Mouse (Mus musculus) mesoderm, embryonic 11.5 days (tissue): ENCODE data around the gene Sft2d1.

Experiments used
- DNase-seq: peaks from one replicate; pipeline ENCODE4 v3.0.0-alpha.2; 2012; ENCODE audit warnings: low read depth, low spot score

Sft2d1 gene

DNA sequence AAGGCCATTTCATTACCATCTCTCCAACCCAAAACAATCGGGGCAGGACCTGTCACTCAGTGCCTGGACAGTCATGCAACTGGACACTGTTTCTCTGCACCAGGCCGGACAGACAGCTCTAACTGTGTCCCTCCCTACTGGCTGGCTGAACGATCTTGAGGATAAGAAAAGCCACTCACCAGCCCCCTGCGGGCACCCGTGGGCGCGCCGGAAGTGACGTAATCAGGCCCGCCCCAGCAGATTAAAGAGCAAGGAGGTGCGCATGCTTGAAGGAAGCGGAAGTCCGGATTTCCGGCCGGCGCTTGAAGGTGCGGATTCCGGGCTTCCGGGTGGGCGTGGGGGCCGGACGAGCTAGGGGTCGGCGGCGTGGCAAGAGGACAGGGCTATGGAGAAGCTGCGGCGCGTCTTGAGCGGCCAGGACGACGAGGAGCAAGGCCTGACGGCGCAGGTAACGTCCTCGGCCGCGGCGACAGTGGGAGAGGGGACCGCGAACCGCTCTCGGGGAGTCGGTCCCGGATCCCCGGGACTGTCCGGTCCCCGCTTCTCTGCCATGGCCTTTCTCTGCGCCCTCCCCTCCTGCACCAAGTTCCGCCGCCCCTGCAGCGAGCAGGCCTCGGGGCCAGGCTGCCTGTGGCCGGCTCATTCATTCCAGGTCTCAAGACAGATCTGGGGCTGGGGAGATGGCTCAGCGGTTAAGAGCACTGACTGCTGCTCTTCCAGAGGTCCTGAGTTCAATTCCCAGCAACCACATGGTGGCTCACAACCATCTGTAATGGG, at the start of gene Sft2d1:
Sft2d1 (plus strand) TSS at position 265 of the 777 bp plus-strand sequence.
- DNase-seq = peak; percentile 95

DNA sequence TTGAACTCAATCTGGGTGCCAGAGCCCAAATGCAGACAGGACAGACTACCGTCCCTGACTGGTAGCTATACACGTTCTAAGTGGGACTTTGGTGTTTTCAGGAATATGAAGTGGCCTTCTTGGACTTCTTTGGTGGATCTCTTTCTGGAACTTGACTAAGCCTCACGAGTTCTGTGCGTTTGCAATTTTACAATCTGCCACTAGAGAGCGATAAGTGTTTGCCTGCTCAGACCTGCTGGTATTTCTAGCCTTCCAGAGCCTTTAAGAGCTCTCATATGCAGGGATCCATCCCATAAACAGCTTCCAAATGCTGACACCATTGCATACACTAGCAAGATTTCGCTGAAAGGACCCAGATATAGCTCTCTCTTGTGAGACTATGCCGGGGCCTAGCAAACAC, 46.3 kb upstream of the Sft2d1 start:
- DNase-seq = peak; percentile 57

DNA sequence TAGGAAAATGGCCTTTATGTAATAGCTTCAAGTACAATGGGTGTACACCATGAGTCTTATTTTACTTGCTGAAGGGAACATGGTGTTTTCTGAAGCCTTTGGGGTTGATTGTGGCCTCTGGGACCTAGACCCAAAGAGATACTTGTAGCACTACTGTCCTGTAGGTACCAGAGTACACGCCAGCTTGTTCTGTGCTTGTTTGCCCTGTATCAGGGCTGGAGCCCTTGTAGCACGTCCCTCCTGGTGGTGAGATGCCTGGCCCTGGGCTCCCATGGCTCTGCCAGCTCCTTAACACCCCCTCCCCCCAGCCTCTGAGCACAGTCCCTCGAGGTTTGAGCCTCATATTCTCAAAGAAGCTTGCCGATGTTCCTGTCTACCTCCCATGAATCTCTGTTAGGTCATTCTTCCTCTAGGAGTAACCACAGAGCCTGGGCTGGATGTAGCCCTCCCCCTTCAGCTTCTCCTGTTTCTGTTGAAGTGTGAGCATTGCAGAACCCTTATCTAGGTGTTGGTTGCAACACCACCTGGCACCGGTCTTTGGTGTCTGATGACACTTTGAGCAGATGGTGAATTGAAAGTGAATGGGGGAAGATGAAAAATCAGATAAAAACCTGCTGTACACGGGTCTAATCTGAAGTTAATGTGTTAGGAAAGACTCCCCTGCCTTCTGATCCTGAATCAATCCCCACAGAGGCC, 38.7 kb upstream of the Sft2d1 start:
- DNase-seq = no peak

DNA sequence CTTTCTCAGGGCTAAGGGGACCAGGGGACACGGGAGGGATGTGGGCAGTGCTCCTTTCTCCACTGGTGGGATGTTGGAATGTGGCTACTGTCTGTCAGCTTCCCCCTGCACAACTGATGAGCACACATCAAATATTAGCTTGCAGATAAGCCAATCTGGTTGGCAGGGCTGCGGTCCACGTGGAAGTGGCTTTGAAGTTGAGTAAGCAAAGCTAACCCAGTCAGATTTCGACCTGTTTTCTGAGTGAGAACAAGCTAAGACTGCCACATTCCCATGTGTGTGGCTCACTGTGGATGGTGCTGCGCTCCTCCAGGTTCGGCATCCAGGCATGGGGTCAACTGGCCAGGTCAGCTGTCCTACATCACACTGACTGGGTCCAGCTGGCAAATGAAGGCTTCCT, 38.0 kb upstream of the Sft2d1 start:
- no peak for DNase-seq

DNA sequence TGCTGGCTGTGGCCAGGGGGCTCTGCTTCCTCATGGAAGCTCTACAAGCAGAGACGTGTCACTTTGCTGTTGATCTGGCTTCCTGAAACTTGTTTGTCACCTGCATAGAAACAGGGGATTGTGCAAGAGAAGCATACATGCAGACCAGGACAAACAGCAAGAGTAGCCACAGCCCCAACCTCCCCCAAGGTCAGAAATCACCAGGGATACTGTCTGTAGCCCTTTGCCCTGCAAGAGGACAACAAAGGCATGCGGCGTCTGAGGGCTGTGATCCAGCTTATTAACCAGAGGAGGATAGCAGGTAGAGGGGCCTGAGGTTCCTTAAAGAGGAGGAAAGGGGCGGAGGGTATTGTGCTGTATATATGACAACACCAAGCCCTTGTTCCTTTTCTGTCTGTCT, 34.8 kb upstream of the Sft2d1 start:
- DNase-seq = no peak

DNA sequence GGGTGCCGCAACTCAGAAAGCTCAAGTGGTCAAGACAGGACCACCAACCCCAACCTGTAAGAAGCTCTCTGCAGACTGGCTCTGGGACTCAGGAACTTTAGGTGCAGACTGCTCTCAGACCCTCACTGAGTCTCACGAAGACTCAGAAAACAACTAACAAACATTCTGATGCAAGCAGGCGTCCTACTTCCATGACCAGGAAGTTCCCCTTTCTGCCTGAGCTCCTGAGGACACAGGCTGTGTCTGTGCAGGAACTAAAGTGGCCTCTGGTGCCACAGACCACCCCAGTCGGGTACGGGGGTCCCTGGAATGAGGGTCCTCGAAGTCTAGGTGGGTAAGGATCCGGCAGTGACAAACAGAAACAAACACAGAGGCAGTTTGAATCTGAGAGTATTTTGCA, 34.2 kb upstream of the Sft2d1 start:
- no peak for DNase-seq

DNA sequence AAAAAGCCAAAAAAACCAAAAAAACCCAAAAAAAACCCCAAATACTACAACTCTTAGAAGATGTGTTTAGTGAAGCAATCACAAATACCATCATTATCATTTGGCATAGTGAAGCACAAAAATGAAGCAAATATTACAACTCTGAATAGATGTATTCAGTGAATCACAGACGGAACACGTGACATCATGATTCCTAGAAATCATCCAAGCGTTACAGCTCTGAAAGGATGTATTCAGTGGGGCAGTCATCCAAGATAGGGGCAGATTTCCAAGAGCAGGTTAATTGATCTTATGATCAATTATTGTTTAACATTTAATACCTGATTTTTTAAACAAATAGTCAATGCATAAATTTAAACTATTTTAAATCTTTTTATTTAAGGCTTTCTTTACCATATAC, 33.6 kb upstream of the Sft2d1 start:
- no peak for DNase-seq

DNA sequence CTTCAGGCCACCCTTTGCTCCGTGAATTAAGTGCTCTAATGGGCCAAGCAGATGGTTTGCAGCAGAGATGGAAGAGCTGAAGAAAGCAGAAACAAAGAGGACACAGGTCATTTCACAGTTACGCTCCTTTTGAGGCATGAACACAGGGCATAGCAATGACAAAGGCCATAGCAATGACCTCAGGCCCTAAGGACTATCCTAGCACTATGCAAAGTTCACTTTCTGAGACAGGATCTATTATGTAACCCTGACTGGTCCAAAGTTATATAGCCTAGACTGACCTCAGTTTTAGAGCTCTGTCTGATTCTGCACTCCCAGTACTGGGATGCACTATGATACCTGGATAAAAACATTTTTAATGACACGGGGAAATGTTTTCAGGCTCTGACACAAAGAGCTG, 32.5 kb upstream of the Sft2d1 start:
- DNase-seq = no peak

DNA sequence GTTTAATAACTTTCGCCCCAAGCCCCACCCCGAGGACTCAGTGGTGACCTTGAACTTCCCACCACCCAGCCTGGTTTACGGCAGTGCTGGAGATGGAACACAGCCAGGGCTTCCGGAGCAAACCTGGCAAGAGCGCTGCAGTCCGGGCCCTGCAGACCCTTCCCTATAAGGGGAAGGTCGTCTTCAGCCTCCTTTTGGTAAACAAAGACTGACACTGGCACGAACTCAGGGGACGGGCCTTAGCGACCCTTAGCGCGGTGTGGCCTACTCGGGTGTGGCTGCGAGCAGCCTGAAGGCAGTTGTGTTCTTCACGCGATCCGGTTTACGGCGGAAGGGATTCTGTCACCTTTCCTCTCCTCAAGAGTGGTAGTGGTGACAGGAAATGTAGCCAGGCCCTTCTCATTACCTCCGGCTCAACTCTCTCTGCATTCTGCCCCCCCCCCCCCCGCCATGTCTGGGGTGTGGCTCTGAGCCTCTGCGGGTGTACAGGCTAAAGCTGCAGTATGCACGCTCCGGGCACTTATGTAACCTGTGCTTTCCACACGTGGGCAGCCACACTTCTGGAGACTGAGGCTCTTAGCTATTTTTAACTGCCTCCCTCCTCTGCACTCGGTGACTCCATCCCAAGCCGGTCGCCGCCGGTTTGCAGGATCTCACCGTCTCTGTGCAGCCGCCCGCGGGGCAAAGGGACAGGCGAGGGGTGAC, 27.9 kb upstream of the Sft2d1 start, which contains the start of gene Mpc1:
Mpc1 (plus strand) TSS at position 84 of the 705 bp plus-strand sequence.
- peak; percentile 48 for DNase-seq

DNA sequence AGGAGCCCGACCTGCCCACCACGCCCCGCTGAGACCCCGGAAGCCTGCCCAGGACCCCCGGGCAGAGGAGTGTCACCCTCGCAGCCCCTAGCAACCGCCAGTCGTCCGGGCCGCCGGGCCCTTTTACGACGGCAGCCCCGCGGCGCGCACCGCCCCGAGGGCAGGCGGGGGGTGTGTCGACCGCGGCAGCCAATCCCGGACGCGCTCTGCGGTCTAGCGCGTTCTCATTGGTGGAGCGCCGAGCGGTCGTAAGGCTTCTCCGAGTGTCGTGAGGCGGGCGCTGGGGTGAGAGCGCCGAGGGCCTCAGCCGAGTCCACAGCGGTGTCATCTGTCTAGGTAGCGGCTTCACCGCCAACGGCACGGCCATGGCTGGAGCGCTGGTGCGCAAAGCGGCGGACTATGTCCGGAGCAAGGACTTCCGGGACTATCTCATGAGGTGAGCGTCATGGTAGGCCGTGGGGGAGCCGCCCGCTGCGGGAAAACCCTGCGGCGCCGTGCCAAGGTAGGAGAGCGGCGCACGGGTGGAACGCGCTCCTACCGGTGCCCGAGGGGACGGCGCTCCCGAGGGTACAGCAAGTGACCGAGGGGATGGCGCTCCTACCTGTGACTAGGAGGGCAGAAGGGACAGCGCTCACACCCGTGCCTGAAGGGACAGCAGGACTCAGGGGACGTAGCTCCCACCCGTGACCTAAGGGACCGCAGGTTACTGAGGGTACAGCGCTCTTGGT, 27.2 kb upstream of the Sft2d1 start:
- DNase-seq = peak; percentile 97

DNA sequence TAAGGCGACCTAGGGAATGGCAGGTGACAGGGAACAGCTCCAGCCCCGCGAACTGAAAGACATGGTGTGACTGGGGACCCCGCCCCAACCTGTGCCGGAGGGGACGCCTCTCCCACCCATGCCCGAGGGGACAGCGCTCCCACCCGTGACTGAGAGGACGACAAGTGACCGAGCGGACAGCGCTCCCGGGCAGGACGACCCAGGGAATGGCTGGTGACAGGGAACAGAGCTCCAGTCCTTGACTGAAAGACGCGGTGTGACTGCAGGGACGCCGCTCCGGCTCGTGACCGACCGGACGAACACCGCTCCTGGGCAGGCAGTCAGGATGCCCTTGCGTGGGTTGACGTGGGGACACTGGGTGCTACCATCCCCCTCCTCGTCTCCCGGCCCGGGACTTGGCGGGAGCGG, 26.6 kb upstream of the Sft2d1 start:
- DNase-seq = no peak

DNA sequence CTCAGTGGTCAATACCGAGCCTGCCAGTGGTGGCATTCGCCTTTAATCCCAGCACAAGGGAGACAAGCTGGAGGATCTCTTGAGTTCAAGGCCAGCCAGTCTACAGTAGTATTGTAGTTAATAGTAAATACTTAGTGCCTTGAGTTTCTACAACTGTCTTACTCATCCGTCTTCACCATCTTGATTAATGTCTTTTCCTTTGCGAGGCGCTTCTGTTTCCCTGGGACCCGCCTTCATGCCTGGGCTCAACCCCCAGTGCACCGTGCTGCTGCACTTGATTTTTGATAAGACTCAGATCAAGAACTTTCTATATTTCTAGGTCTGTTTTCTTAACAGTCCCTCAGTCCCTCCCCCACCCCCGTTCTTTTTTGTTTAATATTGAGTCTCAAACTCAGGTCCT, 25.8 kb upstream of the Sft2d1 start:
- no peak for DNase-seq

DNA sequence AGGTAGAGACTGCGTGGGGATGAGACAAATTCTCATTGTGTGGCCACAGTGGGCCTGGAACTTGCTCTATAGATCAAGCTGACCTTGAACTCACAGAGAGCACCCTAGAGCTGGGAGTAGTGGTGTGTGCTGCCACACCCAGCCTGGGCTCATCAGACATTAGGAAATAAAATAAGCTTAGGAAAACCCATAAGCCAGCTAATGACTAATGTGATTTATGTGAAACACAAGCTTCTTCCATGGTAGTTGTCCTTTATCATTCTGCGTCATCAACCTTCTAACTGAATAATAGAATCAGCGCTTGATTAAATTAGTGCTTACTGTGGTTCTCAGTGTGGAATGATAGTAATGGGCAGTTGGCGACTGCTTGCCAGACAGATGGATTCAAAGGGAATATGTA, 23.9 kb upstream of the Sft2d1 start:
- no peak for DNase-seq

DNA sequence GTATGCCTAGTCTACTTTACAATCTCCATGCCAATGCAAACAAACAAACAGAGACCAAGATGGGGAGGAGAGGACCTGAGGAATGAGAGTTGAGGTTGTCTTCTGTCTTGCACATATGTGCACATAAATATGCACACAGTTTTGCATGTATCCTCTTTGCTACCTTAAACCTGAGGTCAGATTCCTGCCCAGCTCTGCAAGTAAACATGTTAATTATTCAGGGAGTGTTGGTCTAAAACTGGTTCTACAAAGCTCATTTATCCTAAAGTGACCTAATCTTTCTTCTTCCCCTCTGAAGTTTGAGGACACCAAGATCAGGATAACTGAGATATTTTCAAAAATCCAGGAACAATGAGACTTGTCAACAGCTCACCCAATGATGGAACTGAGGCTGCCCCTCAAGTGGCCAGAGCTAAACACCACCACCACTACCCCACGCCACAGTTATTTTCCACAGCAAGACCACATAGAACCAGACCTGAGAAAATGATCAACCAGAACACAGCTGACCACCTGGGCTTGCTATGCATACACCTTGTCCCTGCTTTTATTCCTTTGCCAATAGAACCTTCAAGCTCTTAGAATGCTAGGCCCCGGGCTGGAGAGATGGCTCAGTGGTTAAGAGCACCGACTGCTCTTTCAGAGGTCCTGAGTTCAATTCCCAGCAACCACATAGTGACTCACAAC, 20.8 kb upstream of the Sft2d1 start:
- DNase-seq = no peak

DNA sequence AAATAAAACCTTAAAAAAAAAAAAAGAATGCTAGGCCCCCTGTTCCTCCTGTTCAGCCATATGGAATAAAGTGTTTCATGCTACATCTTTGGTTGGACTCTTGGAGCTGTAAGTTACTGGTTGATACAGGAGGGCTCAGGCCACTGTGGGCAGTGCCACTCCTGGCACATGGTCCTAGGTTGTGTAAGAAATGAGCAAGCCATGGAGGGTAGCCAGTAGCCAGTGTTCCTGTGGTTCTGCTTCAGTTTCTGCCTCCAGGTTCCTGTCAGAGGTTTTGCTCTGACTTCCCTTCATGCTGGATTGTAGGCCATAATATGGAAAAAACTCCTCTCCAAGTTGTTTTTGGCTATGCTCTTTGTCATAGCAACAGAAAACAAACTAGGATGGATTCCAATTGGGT, 20.2 kb upstream of the Sft2d1 start:
- no peak for DNase-seq

DNA sequence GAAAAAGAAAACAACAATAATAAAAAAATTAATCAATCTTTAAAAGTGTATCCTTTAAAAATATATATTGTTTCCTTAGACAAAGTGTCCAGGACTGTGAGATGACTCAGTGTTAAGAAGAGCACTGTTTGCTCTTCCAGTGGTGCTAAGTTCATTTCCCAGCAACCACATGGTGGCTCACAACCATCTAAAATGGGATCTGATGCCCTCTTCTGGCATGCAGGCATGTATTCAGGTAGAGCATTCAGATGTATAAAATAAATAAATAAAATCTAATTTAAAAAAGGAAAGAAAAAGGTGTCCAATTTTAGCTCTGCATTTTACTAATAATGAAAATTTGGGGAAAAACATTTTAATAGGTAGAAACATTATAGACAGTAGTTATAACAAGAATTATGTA, 15.1 kb upstream of the Sft2d1 start:
- no peak for DNase-seq

DNA sequence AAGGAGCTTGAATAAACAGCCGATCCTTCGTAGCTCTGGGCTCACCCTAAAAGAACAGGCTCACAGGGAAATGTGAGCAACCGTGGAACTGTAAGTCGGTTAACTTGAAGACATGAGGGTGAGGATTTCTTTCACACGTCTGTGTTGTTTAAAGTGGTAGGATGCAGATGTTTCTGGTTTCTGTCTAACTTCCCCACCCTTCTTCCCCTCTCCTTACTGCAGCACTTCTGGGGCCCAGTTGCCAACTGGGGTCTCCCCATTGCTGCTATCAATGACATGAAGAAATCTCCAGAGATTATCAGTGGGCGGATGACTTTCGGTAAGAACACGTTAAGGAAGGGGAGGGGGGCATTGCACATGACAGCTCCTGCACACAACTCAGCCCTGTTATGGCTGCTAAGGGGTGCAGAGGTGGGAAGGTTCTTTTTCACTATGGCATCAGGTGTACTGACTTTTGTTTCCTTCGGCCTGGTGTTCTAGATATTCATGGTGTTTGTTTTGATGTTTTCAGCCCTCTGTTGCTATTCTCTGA, 14.5 kb upstream of the Sft2d1 start:
- no peak for DNase-seq

DNA sequence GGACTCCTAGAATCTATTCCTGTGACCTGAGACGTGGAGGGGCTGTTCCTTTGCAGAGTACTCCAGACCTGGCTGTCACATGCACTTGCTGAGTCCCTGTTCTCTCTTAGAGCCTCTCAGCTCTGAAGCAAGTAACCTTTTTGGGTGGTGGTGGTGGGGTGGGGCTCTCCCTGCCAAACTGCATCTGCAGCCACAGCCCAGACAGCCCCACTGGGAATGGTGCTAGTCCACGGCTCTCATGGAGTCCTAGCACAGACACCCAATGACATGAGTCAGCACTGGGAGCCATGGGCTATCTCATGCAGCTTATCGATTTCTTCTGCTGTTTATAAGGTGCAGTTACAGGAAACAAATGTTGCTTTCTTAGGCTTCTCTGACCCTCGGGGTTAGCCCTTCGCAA, 13.2 kb upstream of the Sft2d1 start:
- DNase-seq = no peak

DNA sequence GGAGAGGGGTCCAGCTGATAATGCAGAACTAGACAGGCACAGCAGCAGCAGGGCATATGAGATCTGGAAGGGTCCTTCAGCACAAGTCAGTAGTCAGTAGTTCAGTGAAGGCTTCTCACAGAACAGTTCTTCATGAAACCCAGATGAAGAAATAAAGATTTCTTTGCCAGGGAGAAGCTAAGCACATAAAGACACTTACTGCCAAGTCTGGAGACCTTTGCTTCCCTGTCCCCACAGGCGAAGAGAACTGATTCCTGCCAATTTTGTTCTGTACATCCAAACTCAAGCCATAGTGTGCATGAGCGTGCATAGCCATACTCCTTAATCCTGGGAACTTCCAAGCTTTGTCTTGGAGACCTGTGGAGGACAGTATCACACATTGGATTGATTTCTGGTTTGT, 12.6 kb upstream of the Sft2d1 start:
- no peak for DNase-seq

DNA sequence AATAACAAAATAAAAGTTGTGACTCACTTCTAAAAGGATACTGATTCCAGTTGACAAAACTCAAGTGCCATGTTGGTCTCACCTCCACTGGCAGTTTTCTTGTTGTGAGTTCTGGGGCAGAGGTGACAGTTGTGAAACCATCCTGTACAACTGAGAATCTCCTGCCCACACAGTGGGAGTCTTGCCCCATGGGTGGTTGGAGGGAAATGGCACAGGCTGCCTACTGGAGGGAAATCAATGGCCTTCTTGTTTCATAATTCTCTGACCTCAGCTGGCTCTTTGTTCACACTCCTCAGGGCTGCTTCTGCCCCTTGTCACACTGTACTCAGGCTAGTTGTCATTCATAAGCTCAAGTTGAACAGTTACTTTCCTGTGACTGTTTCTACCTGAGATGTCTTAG, 11.4 kb upstream of the Sft2d1 start:
- DNase-seq = no peak

DNA sequence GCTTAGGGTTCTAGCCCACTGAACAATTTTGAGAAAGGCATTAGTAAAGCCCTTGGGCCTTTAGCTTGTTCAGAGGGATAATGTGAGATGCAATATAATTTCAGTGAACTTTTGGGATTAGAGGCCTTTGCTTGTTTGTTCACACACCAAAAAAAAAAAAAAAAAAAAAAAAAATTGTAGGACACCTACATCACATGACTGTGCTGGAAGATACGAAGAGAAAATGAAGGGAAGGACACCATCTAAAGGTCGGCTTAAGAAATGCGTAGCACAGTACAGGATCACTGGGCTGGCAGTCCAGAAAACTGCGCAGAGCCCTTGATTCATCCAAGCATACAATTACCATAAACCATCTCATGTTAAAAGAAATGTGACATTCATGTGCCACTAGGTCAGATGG, 9.4 kb upstream of the Sft2d1 start:
- no peak for DNase-seq
